Mouse (Mus musculus): Measurements from ENCODE around the gene Id2.

Gene Id2

GRCm38 (mm10) chr12:25097052-25097209 lies at the start of gene Id2:
Gene Id2, minus strand, starts transcription at chr12:25097140.
- in situ Hi-C loops (cut with MboI, MseI), result loop anchor here (5.0 to 25.0 kb wide), 6 partner anchors 90 to 1190 kb away; no protein-coding TSS in a partner anchor

GRCm38 (mm10) chr12:25145344-25145698 lies 48.4 kb upstream of the Id2 start:
- in situ Hi-C loops (cut with MboI, MseI), result no loop called here

- in situ Hi-C loops (cut with MboI, MseI), result no loop called here
Observed at GRCm38 (mm10) chr12:25144591-25145343, 47.8 kb upstream of the Id2 start.

GRCm38 (mm10) chr12:25143492-25143891 lies 46.6 kb upstream of the Id2 start:
- in situ Hi-C loops (cut with MboI, MseI), result no loop called here

- in situ Hi-C loops (cut with MboI, MseI), result no loop called here
Observed at GRCm38 (mm10) chr12:25142251-25142650, 45.3 kb upstream of the Id2 start.

- in situ Hi-C loops (cut with MboI, MseI), result no loop called here
Observed at GRCm38 (mm10) chr12:25141311-25141710, 44.4 kb upstream of the Id2 start.

- in situ Hi-C loops (cut with MboI, MseI), result no loop called here
Observed at GRCm38 (mm10) chr12:25140115-25140514, 43.2 kb upstream of the Id2 start.

GRCm38 (mm10) chr12:25138616-25139015 lies 41.7 kb upstream of the Id2 start:
- in situ Hi-C loops (cut with MboI, MseI), result no loop called here

GRCm38 (mm10) chr12:25132046-25132445 lies 35.1 kb upstream of the Id2 start:
- in situ Hi-C loops (cut with MboI, MseI), result no loop called here

GRCm38 (mm10) chr12:25127629-25128028 lies 30.7 kb upstream of the Id2 start:
- in situ Hi-C loops (cut with MboI, MseI), result no loop called here

GRCm38 (mm10) chr12:25126228-25126627 lies 29.3 kb upstream of the Id2 start:
- in situ Hi-C loops (cut with MboI, MseI), result no loop called here

GRCm38 (mm10) chr12:25125239-25125776 lies 28.4 kb upstream of the Id2 start:
- in situ Hi-C loops (cut with MboI, MseI), result no loop called here

- in situ Hi-C loops (cut with MboI, MseI), result no loop called here
Observed at GRCm38 (mm10) chr12:25124431-25125238, 27.7 kb upstream of the Id2 start.

GRCm38 (mm10) chr12:25120753-25121152 lies 23.8 kb upstream of the Id2 start:
- in situ Hi-C loops (cut with MboI, MseI), result no loop called here

GRCm38 (mm10) chr12:25119278-25119677 lies 22.3 kb upstream of the Id2 start:
- in situ Hi-C loops (cut with MboI, MseI), result no loop called here

- in situ Hi-C loops (cut with MboI, MseI), result no loop called here
Observed at GRCm38 (mm10) chr12:25117856-25118511, 21.0 kb upstream of the Id2 start.

GRCm38 (mm10) chr12:25116126-25116525 lies 19.2 kb upstream of the Id2 start:
- in situ Hi-C loops (cut with MboI, MseI), result no loop called here

GRCm38 (mm10) chr12:25114426-25114825 lies 17.5 kb upstream of the Id2 start:
- in situ Hi-C loops (cut with MboI, MseI), result no loop called here

GRCm38 (mm10) chr12:25113357-25113756 lies 16.4 kb upstream of the Id2 start:
- in situ Hi-C loops (cut with MboI, MseI), result no loop called here

- in situ Hi-C loops (cut with MboI, MseI), result no loop called here
Observed at GRCm38 (mm10) chr12:25112806-25113205, 15.9 kb upstream of the Id2 start.

- in situ Hi-C loops (cut with MboI, MseI), result no loop called here
Observed at GRCm38 (mm10) chr12:25110682-25111078, 13.7 kb upstream of the Id2 start.

GRCm38 (mm10) chr12:25109971-25110681 lies 13.2 kb upstream of the Id2 start:
- in situ Hi-C loops (cut with MboI, MseI), result no loop called here
